Mouse (Mus musculus) testis, adult 2 months (tissue): ENCODE measurements at regions not wholly inside any gene's neighbourhood (a gene's known extent, or its start where the extent isn't known, plus 50 kb on each side); places are given as distances from the start of the nearest gene placed in this dataset.

ENCODE experiments used
- H3K27ac ChIP-seq: fragments of 200-500 bp; 2 replicates; pipeline ENCODE4 v1.5.1; 2012; ENCODE audit warnings: low read depth, low read length; ENCODE audit not compliant: control insufficient read depth, insufficient read depth
- H3K27me3 ChIP-seq: fragments of 200-500 bp; 2 replicates; pipeline ENCODE4 v1.6.1; 2012; ENCODE audit warnings: mild to moderate bottlenecking, low read length, moderate library complexity; ENCODE audit not compliant: control insufficient read depth, insufficient read depth
- H3K36me3 ChIP-seq: fragments of 200-500 bp; 2 replicates; pipeline ENCODE4 v1.6.1; 2012; ENCODE audit warnings: mild to moderate bottlenecking, low read length; ENCODE audit not compliant: control insufficient read depth, insufficient read depth
- H3K4me1 ChIP-seq: fragments of 200-500 bp; 2 replicates; pipeline ENCODE4 v1.6.1; 2012; ENCODE audit warnings: low read length; ENCODE audit not compliant: control insufficient read depth, insufficient read depth
- H3K4me3 ChIP-seq: fragments of 200-500 bp; 2 replicates; pipeline ENCODE4 v1.5.1; 2012; ENCODE audit warnings: low read depth, mild to moderate bottlenecking, low read length, moderate library complexity, mixed read lengths; ENCODE audit not compliant: control insufficient read depth
- CTCF ChIP-seq: fragments of 200-500 bp; IDR thresholded peaks from 2 replicates; pipeline ENCODE4 v1.5.1; 2012; ENCODE audit warnings: low read depth, mild to moderate bottlenecking, inconsistent platforms, low read length, moderate library complexity; ENCODE audit not compliant: control insufficient read depth, insufficient read depth, insufficient replicate concordance
- POLR2A ChIP-seq: fragments of 200-500 bp; IDR thresholded peaks from 2 replicates; pipeline ENCODE4 v1.6.1; 2012; ENCODE audit warnings: low read depth, mild to moderate bottlenecking, inconsistent platforms, low read length, moderate library complexity; ENCODE audit not compliant: control insufficient read depth

GRCm38 (mm10) chr16:30761201-30761710 lies 161.7 kb downstream of the Fam43a start:
- no peak overlapping the region for H3K27ac ChIP-seq
- TF ChIP-seq CTCF (no peak), POLR2A (no peak)
- H3K27me3 ChIP-seq, result no peaks in the 10 kb centered on the region
- H3K4me3 ChIP-seq, result no peak overlapping the region
- H3K4me1 ChIP-seq, result no peaks in the 10 kb centered on the region
- no peaks in the 10 kb centered on the region for H3K36me3 ChIP-seq

- H3K4me1 ChIP-seq, result no peaks in the 10 kb centered on the region
- TF ChIP-seq POLR2A, result no peak
- no peak for TF ChIP-seq CTCF
- no peak overlapping the region for H3K27ac ChIP-seq
- no peak overlapping the region for H3K4me3 ChIP-seq
- no peaks in the 10 kb centered on the region for H3K27me3 ChIP-seq
- H3K36me3 ChIP-seq, result no peaks in the 10 kb centered on the region
These were observed 163.5 kb downstream of the Fam43a start for GRCm38 (mm10) chr16:30762898-30763595.

GRCm38 (mm10) chr16:30765591-30765990 lies 166.1 kb downstream of the Fam43a start:
- TF ChIP-seq POLR2A, result no peak
- no peak for TF ChIP-seq CTCF
- Histone ChIP-seq H3K27me3 (no peaks in the 10 kb centered on the region), H3K27ac (no peak overlapping the region), H3K36me3 (no peaks in the 10 kb centered on the region), H3K4me1 (peaks cover 5% of the 10 kb centered on the region), H3K4me3 (no peak overlapping the region)

GRCm38 (mm10) chr16:30769007-30769442 lies 169.5 kb downstream of the Fam43a start:
- TF ChIP-seq POLR2A (no peak), CTCF (no peak)
- H3K4me1 ChIP-seq, result peaks cover 5% of the 10 kb centered on the region
- no peak overlapping the region for H3K4me3 ChIP-seq
- H3K27me3 ChIP-seq, result no peaks in the 10 kb centered on the region
- no peaks in the 10 kb centered on the region for H3K36me3 ChIP-seq
- H3K27ac ChIP-seq, result no peak overlapping the region

GRCm38 (mm10) chr16:30769467-30769866 lies 169.9 kb downstream of the Fam43a start:
- no peaks in the 10 kb centered on the region for H3K27me3 ChIP-seq
- TF ChIP-seq POLR2A (no peak), CTCF (no peak)
- H3K4me1 ChIP-seq, result peaks cover 5% of the 10 kb centered on the region
- no peak overlapping the region for H3K27ac ChIP-seq
- H3K36me3 ChIP-seq, result no peaks in the 10 kb centered on the region
- H3K4me3 ChIP-seq, result no peak overlapping the region

GRCm38 (mm10) chr16:30772802-30773201 lies 173.3 kb downstream of the Fam43a start:
- H3K4me3 ChIP-seq, result no peak overlapping the region
- H3K27ac ChIP-seq, result no peak overlapping the region
- no peak for TF ChIP-seq POLR2A
- no peak for TF ChIP-seq CTCF
- peaks cover 5% of the 10 kb centered on the region for H3K4me1 ChIP-seq
- no peaks in the 10 kb centered on the region for H3K36me3 ChIP-seq
- no peaks in the 10 kb centered on the region for H3K27me3 ChIP-seq

GRCm38 (mm10) chr16:30774951-30775661 lies 175.6 kb downstream of the Fam43a start:
- Histone ChIP-seq H3K36me3 (no peaks in the 10 kb centered on the region), H3K4me1 (no peaks in the 10 kb centered on the region), H3K27ac (no peak overlapping the region), H3K27me3 (no peaks in the 10 kb centered on the region), H3K4me3 (no peak overlapping the region)
- no peak for TF ChIP-seq POLR2A
- TF ChIP-seq CTCF, result no peak
